Mouse (Mus musculus): ENCODE data around the gene Proser3. TPM values are rescaled to one million over a fixed set of nuclear protein-coding genes. Genes with fewer than 3 reads are reported as not detected.

The Proser3 gene
- 11.5 TPM for total RNA-seq (2023)

DNA sequence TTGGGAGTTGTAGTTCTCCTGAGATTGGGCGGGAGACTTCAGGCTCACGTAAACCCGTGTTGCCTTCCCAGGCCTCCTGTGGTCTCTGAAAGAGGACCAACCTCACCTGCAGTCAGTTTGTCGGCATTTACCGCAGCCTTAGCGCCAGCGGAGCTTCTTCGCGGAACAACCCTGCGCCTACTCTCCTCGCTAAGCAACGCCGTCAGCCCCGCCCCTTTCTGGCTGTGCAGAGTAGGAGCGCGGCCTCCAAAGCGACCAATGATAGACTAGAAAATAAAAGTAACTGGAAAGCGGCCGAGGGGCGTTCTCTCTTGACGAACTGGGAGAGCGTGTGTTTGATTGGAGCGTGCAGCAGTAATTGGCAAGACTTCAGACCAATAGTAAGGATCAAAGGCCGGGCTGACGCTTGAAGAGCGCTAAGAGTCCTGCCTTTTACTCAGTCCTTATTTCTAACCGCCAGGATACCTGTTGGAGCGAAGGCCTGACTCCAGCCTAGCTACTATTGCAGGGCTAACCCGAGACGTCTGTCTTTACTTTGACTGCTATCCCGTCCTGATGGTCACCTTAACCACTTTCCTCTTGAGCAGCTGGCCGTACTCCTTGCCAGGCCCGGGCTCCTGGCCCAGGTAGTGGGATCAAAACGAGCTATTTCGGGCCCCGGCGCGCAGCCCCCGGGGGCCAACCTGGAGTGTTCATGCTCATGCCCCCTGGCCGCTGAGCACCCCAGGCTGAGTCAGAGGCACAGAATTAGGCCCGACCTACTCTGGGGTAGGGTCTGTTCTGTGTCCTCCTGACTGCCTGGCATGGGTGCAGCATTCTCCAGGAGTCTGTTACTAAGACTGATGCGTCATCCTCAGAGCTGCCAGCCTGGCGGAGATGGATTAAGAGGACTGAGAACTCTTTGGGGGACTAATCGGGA, at the start of gene Proser3, which contains the start of gene Hspb6:
Gene Proser3, minus strand, starts transcription at position 198 of the 919 bp plus-strand sequence.
Gene Hspb6, plus strand, starts transcription at position 77 of the 919 bp plus-strand sequence.

DNA sequence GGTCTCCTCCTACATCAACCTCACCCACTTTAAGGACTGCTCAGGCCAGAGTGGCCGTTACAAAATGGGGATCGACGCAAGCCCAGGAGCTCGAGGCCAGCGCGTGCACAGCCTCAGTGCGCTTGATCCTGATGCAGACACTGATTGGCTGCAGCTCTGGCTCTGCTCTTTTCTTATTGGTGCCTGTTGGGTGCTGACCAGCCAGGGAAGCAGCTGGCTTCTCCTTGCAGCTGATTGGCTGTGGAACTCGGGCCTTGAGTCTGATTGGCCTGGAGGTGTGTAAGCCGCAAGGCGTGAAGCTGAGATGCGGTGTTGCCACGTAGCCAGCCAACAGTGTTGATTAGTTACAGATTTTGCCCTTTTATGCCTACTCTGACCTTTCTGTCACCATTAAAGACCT, 46.7 kb upstream of the Proser3 start, which contains the start of gene Zbtb32:
Gene Zbtb32, minus strand, starts transcription at position 124 of the 400 bp plus-strand sequence.

DNA sequence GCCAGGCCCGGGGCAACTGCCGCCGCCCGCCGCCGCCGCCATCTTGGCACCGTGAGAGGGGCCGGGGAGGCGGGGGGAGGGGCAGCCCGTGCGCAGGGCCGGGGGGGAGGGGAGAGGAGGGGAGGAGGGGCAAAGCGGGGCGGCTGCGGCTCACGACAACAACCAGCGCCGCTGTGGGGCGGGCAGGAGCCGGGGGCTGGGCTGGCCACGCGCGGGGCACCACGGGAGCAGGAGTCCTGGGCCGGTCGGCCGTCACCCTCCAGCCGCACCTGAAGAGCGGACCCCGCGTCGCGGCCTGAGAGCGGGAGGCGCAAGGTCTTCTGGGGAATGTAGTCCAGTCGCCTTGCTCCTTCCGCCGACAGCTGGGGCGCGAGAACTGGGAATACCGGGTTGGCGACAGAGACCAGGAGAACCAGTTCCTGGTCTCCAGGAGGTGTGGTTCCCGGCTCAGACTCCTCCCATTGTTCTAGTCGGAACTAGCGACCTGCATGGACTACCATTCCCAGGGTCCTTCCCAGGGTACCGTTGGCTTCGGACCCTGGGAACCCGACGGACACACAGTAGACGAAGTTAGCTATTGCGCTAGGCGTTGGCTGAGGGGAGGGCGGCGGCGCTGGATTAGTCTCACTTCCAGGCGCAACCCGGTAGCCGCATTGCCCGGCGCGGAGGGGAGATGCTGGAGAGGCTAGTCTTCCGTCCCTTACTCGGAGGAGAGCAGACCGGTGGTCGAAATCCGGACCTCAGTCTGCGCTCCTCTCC, 36.8 kb upstream of the Proser3 start, which contains the start of gene Kmt2b:
Gene Kmt2b, minus strand, starts transcription at position 51 of the 759 bp plus-strand sequence.

DNA sequence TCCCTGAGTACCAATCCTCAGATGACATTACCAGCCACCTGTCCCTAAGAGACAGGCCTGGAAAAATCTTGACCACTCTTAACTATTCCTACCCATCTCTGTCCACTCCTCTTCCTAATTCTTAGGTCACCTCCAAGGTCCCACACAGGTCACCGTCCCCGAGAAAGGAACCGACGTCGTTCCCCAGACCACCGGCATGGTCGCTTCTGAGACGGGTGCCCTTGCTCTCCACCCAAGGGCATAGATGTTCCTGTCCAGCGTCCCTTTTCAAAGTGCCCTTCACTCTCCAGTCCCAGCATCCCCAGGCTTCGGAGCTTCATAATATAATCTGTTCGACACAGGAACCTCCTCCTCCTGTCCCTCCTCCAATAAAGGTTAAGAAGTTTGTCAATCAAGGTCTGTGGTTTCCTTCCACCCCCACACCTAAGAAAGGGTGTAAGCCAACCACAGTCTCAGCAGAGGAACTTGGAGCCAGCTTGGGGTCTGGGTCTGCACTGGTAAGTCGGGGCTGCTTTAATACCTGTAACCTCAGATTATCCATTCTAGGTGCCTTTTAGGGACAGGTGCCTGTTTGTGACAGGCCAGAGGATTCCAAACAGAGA, 13.0 kb upstream of the Proser3 start, which contains the start of gene Igflr1:
Gene Igflr1, plus strand, starts transcription at position 458 of the 602 bp plus-strand sequence.

DNA sequence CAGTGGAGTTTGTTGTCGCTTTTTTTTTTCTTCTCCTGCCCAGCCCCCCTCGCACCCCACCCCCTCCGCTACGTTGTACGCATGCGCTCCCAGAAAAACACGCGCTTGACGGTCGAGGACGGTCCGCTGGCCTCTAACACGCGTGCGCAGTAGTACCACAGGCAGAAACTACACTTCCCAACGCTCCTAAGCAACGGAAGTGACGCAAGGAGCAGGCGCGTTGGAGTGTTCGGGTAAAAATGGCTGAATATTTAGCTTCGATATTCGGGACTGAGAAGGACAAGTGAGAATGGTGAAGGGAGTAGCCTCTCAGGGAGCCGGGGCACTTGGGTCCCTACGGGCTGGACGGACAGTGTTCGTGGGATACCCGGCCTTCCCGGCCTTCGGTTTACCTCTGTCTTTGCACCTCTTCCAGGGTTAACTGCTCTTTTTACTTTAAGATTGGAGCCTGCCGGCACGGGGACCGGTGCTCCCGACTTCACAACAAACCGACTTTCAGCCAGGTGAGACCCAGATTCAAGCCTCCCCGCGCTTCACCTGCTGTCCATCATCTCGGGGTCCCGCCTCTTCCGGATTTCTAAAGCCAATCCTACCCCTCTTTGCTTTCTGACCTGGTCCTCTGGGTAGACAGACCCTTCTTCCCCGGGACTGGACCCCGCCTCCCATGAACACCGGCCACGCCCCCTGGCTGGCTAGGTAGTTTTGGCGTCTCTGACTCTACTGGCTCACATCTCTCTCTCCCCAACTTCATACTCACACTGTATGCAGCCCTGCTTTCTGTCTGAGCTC, 11.2 kb upstream of the Proser3 start, which contains the start of the genes U2af1l4, Gm49396 and Psenen:
Gene U2af1l4, plus strand, starts transcription at position 185 of the 789 bp plus-strand sequence.
Gene Gm49396, plus strand, starts transcription at position 228 of the 789 bp plus-strand sequence.
Gene Psenen, minus strand, starts transcription at position 511 of the 789 bp plus-strand sequence.

DNA sequence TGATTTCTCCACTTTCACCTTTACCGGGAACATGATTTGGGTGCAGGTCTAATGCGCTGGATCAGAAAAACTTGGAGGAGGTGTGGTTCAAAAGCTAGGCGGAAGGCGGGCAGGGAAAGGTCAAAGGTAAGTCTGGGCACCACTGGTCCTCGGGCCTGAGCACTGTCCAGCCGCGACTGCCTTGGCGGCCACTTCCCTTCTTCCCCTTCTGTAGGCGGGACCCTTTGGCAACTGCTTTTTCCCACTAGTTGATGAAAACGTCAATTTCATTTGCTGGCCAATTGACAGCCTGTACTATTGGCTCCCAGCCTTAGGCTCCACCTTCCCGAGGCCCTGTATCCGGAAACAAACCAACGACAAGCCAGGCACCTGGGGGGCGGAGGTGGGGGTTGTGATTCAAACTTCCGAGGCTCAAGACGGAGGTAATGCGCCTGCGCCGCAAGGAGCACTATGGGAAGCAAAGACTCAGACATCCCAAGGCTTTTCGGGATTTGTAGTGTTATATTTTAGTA, 7.4 kb upstream of the Proser3 start, which contains the start of gene Lin37:
Gene Lin37, minus strand, starts transcription at position 396 of the 512 bp plus-strand sequence.

DNA sequence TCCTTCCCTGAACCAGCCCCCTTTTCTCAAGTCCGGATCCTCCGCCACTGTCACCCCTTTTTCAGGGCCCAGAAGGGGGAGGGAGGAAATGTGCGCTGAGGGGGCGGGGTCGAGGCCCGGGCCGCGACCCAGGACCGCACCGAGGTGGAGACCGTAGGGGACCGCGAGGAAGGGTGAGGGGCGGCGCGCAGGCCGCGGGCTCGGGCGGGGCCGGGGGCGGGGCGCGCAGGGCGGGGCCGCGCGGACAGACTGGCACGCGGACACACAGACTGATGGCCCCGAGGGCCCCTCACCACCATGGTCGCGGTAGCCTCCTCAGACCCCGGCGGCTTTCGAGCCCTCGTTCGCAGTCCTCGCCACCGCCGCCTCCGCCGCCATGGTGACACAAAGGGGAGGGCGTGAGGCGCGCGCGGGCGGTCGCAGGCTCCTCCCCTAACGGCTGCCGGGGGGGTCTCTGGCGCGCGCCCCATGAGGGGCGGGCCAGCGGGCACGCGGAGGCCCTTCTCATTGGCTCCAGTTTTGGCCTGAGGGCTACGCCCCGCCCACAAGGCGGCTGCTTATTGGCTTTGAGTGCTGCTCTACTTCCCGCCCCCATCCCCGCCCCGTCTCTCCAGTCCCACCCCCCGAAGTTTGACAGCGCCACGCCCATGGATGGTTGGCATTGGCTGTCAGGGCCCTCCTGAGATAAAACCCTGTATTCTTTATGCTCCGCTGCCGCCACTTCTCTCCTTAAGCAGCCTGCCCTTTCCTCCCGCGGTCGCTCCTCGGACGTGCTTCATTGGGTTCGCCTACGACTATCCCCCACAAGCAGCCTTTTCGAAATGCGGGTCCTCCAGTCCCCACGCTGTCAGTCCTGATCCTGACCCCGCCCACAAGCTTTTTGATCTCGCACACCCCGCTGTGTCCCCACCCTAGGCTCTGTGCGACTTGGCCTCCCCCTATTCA, 17.2 kb downstream of the Proser3 start, which contains the start of gene Arhgap33:
Gene Arhgap33, minus strand, starts transcription at position 428 of the 945 bp plus-strand sequence.

DNA sequence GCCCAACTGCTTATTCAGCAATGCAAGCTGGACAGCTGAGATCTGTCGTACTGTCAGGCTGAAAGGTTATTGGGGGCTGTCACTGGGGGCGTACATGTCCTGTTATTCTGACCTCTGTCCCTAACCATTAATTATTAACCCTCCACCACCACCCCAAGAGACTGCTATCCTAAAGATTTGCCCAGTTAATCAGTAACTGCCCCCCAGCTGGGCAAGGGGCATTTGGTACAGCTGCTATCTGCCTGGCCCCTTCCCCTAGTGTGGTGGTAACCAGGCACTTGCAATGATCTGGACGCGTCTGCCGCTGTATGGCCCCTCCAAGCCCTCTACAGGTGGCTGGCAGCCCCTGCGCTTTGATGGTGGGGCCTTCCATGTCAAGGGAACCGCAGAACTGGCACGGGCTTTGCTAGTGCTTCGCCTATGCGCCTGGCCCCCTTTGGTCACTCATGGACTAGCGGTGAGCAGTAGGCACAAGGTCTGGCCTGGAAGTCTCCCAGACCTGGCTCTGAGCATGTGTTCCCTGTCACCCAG, 58.6 kb downstream of the Proser3 start, which contains the start of gene Prodh2:
Gene Prodh2, plus strand, starts transcription at position 222 of the 531 bp plus-strand sequence.

Other genes with a start within 250 kb of the Proser3 start
- 39.5 TPM for gene Alkbh6, start 243.6 kb downstream of the Proser3 start, total RNA-seq (2023)
- 4.1 TPM for gene Syne4, start 237.5 kb downstream of the Proser3 start, total RNA-seq (2023)
- gene E130208F15Rik, start 230.6 kb downstream of the Proser3 start, total RNA-seq (2023) = 2.1 TPM
- gene Sdhaf1, start 228.4 kb downstream of the Proser3 start, total RNA-seq (2023) = 6.2 TPM
- gene Lrfn3, start 189.5 kb downstream of the Proser3 start, total RNA-seq (2023) = not detected
- gene Tyrobp, start 138.5 kb downstream of the Proser3 start, total RNA-seq (2023) = 21.2 TPM
- 181 TPM for gene Hcst, start 132.4 kb downstream of the Proser3 start, total RNA-seq (2023)
- gene Nfkbid, start 130.6 kb downstream of the Proser3 start, total RNA-seq (2023) = 60.6 TPM
- gene Aplp1, start 106.8 kb downstream of the Proser3 start, total RNA-seq (2023) = 0.37 TPM
- gene Kirrel2, start 94.6 kb downstream of the Proser3 start, total RNA-seq (2023) = not detected
- gene Nphs1, start 94.0 kb downstream of the Proser3 start, total RNA-seq (2023) = not detected
- not detected for gene Prodh2, start 58.7 kb downstream of the Proser3 start, total RNA-seq (2023)
- 7.0 TPM for gene Arhgap33, start 17.2 kb downstream of the Proser3 start, total RNA-seq (2023)
- gene Hspb6, start 121 bp downstream of the Proser3 start, total RNA-seq (2023) = 4.1 TPM
- gene Lin37, start 7.5 kb upstream of the Proser3 start, total RNA-seq (2023) = 39.9 TPM
- gene U2af1l4, start 11.0 kb upstream of the Proser3 start, total RNA-seq (2023) = 77.5 TPM
- 30.1 TPM for gene Gm49396, start 11.0 kb upstream of the Proser3 start, total RNA-seq (2023)
- gene Psenen, start 11.3 kb upstream of the Proser3 start, total RNA-seq (2023) = 104 TPM
- 48.2 TPM for gene Igflr1, start 13.1 kb upstream of the Proser3 start, total RNA-seq (2023)
- 106 TPM for gene Kmt2b, start 36.4 kb upstream of the Proser3 start, total RNA-seq (2023)
- not detected for gene Zbtb32, start 46.6 kb upstream of the Proser3 start, total RNA-seq (2023)
- 0.49 TPM for gene Upk1a, start 60.5 kb upstream of the Proser3 start, total RNA-seq (2023)
- gene Cox6b1, start 73.9 kb upstream of the Proser3 start, total RNA-seq (2023) = 185 TPM
- not detected for gene Etv2, start 83.6 kb upstream of the Proser3 start, total RNA-seq (2023)
- gene Rbm42, start 98.0 kb upstream of the Proser3 start, total RNA-seq (2023) = 91.5 TPM
- 37.6 TPM for gene Haus5, start 112.7 kb upstream of the Proser3 start, total RNA-seq (2023)
- gene Pmis2, start 119.3 kb upstream of the Proser3 start, total RNA-seq (2023) = not detected
- gene 2200002J24Rik, start 146.6 kb upstream of the Proser3 start, total RNA-seq (2023) = not detected
- not detected for gene Atp4a, start 159.9 kb upstream of the Proser3 start, total RNA-seq (2023)
- gene Tmem147, start 177.2 kb upstream of the Proser3 start, total RNA-seq (2023) = 47.1 TPM
- not detected for gene Gapdhs, start 191.4 kb upstream of the Proser3 start, total RNA-seq (2023)
- 6.2 TPM for gene Sbsn, start 199.2 kb upstream of the Proser3 start, total RNA-seq (2023)
- gene Dmkn, start 211.5 kb upstream of the Proser3 start, total RNA-seq (2023) = not detected
- gene Krtdap, start 235.6 kb upstream of the Proser3 start, total RNA-seq (2023) = not detected